Mouse (Mus musculus): ENCODE measurements at regions not wholly inside any gene's neighbourhood (a gene's known extent, or its start where the extent isn't known, plus 50 kb on each side); places are given as distances from the start of the nearest gene placed in this dataset.
"Not testable (repeated sequence)": the region's sequence is repeated elsewhere in the genome, so short reads cannot be mapped to it uniquely, and the experiment has no call there.

GRCm38 (mm10) chr2:123655551-123655950 is 434.2 kb upstream of the Sema6d start:
- DNase-seq (ENCODE audit: low spot score in 2 of 2), result peak in 1 of 2 experiments; percentile 66

- DNase-seq (ENCODE audit: low spot score in 2 of 2), result no peak
These were observed 401.3 kb upstream of the Sema6d start for GRCm38 (mm10) chr2:123688290-123689030.

DNA sequence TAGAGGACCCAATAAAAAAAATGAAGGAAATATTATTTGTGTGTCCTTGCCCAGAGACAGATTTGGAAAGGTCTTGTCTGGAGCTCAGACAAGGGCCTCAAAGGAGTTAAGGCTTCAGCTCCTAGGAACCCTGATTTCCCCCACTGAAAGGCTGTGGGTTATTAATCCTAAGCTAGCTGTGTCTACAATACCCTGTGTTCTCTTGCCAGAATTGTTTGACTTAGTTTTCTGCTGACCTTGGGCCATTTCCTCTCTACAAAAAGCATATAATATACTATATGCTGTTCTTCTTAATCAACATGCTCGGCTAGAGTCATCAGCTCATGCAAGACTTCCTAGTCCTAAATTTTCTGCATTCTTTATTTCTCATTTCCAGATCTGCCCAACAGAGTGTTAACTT is 400.0 kb upstream of the Sema6d start:
- DNase-seq (ENCODE audit: low spot score in 2 of 2), result no peak

- no peak for DNase-seq (ENCODE audit: low spot score in 2 of 2)
These were observed 350.1 kb upstream of the Sema6d start for GRCm38 (mm10) chr2:123739688-123740087.

DNA sequence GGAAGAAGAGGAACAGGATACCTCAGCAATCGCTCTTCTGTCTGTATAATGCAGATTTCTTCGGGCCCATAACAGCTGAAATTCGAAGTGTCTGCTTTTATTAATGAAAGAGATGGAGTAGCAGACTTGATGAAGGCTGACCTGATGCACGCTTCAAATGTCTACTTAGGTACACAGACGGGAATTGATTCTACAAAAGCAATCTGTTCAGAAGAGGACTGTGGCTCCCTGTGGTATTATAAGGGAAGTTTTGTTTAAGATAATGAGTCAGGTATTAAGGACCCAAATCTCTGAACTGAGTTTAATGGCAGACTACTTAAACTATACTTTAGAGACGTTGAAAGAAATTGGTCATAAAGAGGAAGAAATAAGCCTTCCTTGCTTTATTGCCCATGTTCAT is 349.2 kb upstream of the Sema6d start:
- DNase-seq (ENCODE audit: low spot score in 2 of 2), result no peak

GRCm38 (mm10) chr2:123754220-123754619 is 335.5 kb upstream of the Sema6d start:
- no peak for DNase-seq (ENCODE audit: low spot score in 2 of 2)

- not testable (repeated sequence) for DNase-seq (ENCODE audit: low spot score in 2 of 2)
These were observed 334.9 kb upstream of the Sema6d start for GRCm38 (mm10) chr2:123754656-123755499.

- no peak for DNase-seq (ENCODE audit: low spot score in 2 of 2)
These were observed 290.5 kb upstream of the Sema6d start for GRCm38 (mm10) chr2:123799226-123799786.

DNA sequence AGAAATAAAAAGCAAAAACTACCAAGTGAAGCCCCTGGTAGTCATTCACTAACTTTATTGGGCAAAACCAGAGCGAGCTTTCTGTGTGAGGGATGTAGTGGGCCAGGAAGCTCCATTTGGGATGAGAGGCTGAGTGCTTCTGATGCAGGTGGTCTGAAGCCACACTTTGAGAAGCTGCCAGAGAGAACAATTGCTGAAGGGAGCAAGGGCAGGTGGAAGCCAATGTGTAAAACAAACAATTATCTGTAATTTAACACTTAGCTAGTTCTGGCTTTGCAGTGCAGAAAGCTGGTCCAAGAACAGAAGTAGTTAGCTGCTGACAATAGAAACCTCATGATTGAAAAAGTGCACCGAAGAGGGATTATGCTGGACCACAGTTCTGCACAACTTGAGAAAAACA is 284.1 kb upstream of the Sema6d start:
- peak in 1 of 2 experiments; percentile 89 for DNase-seq (ENCODE audit: low spot score in 2 of 2)

DNA sequence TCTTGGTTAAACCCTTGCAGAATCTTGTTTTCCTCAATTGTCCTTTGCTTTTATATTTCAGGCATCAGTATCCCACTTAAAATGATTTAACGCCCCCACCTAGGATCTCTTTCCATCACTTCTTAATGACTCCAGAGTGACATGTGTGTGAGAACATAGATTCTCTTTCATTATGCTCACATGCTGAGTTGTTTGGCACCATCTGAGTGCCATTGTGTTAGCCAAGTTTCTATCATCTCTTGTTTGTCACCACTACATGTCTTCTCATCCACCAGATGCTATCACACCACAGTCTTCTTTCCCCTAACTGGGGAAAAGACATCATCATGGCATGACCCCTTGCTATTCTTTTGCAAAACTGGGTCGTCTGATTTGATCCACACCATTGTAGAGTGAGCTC is 283.4 kb upstream of the Sema6d start:
- DNase-seq (ENCODE audit: low spot score in 2 of 2), result peak in 1 of 2 experiments; percentile 64

DNA sequence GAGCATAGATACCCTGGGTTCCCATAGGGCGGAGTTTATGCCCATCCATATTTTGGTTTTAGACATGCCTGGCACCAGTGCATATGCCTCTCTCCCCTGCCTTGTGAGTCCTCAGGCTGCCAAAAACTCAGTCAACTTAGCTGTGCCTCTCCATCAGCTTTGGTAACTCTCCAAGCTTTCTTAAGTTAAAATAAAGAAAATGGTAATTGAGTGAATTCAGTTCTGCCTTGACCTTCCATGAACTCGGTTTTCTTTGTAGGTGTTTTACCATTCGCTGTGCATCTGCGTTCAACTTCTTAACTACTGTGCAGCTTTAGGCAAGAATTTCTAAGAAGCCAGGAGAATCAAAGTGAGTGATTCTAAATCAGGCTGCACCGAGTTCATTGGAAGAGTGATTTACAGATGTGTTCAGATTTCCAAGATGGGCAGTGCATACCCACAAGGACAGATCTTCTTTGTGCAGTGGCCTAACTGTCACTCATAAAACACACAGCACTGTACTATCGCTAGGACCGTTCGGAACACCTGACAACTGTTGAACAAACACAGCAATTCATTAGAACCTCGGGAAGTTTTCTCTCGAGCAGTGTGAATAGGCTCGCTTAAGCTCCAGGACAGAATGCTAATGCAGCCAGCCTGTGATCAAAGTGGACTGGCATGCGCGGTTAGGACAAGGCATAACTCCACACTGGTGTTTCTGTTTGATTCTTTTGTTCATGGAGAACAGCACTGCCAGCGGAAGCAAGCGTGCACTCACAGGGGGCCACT is 276.4 kb upstream of the Sema6d start:
- peak; percentile 41 to 77 for DNase-seq (ENCODE audit: low spot score in 2 of 2)

- DNase-seq (ENCODE audit: low spot score in 2 of 2), result no peak
These were observed 275.8 kb upstream of the Sema6d start for GRCm38 (mm10) chr2:123813950-123814337.

- no peak for DNase-seq (ENCODE audit: low spot score in 2 of 2)
These were observed 273.1 kb upstream of the Sema6d start for GRCm38 (mm10) chr2:123816627-123817026.

- DNase-seq (ENCODE audit: low spot score in 2 of 2), result no peak
These were observed 256.1 kb upstream of the Sema6d start for GRCm38 (mm10) chr2:123833540-123834136.

Data from layer of hippocampus, postnatal 14 days (tissue).